Mouse (Mus musculus) stomach, adult 2 months (tissue): ENCODE data around the gene Pcgf2. TPM values are rescaled to one million over a fixed set of nuclear protein-coding genes. Genes with fewer than 3 reads are reported as not detected.

ENCODE experiments used
- polyA plus RNA-seq: library from polyadenylated mRNA; depleted of rRNA; stranded (reverse); fragments of >200 nt; gene quantifications from 2 replicates; pipeline ENCODE4 v1.2.3, GENCODE M21; 2012; rRNA removed

The Pcgf2 gene
- polyA plus RNA-seq, result 61.2 and 61.9 TPM in 2 replicates

DNA sequence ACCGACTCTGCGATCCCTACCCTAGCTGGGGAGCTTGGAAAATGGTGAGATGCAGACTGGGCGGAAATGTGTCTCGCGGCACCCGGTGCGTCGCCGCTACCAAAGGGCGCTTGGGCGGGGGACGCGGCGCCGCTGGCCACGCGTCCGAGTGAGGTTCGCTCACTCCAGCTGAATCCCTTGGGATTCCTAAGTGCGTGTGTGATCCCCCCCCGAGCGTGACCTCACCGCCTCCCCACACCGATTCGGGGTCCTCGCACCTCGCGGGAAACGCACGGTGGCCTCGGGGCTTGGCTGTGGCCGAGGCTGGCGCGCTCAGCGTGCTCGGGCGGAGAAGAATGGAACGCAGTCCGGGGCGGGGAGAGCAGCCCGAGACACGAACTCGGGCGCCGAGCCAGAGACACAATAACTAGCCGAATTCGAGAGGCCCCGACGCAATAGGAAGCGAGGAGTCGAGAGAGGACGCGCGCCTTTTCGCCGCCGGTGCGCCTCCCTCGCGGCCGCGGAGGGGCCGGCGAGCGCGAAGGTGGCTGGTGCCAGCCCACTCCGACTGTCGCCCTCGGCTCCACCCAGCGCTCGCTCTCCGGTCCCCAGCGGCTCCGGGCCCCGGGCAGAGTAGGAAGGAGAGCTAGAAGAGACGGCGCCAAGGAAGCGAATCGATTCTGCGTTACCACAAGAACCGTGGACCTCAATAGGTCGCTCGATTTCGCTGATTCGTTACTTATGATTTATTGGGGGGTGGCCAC lies at the start of gene Pcgf2:
Pcgf2 (minus strand) TSS at position 495 of the 743 bp plus-strand sequence.

DNA sequence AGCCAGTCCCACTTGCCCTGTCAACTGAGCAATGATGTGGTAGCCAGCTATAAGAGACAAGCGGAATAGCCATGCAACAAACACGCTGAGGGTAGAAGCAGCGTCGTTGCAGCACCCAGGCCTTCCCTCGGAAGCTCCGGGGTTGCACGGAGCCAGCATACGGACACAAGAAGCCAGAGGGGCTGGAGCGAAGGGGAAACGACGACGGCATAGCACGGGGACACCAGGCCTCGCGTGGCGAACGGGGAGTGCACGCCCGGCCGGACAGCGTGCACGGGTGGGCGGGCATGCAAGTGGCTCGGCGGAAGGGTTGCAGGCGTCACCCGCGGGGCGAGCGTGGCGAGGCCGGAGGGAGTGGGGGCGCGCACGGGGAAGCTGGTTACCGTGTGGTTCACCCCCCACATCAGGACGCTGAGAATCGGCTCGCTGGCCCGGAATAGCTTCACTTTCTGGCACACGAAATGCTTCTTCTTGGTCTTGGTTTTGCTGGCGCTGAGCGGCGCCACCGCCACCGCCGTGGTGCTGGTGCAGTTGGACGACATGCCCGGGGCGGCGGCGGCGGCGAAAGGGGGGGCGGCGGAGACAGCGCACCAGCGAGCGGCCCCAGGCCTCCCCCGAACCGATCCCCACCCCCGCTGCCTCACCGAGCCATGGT lies 43.9 kb upstream of the Pcgf2 start, which contains the start of gene Pip4k2b:
Pip4k2b (minus strand) TSS at position 642 of the 655 bp plus-strand sequence.

DNA sequence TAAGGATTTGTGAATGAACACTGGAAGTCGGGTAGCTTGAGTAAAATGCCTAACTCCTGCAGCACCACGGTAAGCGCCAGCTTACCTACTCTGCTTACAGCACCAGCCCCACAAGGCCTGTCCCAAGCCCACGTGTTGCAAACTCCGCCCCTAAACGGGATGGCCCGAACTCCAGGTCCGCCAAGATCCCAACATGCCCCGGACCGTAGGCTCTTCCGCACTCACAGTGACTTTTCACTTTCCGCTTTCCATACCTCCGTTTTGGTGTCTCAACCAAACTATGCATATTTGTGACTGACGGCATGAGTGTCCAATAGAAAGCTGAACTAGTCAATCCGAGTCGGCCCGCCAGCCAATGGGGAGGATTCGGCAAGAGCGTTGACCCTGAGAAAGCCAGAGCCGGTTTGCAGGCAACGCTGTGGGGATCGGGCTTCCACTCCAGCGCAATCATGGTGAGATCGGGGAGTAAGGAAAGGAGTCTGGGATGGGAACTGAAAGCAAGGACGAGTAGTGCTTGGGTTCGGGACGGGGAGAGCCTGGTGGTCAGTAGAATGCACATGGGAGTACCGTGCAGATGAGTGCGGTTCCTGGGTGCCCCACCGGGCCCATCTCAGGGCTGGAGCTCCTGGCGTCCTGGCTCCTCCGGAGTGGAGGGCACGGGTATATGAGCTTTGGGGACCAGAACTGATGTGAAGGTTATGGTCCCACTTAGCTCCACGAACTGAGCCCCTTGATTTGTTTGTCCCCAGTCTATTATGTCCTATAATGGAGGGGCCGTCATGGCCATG lies 2.9 kb upstream of the Pcgf2 start, which contains the start of gene Psmb3:
Psmb3 (plus strand) TSS at position 361 of the 788 bp plus-strand sequence.

DNA sequence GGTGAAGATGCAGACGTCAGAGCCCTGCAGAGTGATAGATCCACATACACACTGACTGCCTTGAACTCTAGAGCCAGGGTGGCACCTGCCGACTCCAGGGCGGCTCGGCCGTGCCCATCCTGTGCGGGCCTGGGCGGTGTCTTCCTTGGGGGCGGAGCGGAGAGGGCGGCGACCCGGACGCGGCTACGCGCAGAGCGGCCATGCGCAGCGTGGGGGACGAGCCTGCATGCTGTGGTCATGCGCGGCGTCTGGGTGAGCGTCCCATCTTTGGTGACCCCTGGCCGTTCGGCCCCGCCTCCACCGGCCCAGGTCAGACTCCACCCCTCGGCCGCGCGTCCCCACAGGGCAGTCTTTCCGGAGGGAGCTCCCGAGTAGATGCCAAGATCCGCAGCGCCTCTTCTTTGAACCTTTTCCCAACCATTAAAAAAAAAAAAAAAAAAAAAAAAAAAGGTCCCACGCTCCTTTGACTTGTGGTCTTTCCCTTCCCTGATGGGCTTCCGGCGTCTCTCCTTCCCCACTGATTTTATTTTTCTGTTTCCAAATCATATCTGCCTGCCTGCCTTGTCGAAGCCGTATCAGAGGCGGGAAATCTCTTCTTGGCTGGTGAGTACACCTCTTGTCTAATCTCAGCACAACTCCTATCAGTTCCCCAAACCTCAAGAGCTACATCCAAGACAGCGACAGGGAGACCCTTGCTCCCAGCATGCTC lies 14.5 kb downstream of the Pcgf2 start, which contains the start of gene Cisd3:
Cisd3 (plus strand) TSS at position 214 of the 709 bp plus-strand sequence.

DNA sequence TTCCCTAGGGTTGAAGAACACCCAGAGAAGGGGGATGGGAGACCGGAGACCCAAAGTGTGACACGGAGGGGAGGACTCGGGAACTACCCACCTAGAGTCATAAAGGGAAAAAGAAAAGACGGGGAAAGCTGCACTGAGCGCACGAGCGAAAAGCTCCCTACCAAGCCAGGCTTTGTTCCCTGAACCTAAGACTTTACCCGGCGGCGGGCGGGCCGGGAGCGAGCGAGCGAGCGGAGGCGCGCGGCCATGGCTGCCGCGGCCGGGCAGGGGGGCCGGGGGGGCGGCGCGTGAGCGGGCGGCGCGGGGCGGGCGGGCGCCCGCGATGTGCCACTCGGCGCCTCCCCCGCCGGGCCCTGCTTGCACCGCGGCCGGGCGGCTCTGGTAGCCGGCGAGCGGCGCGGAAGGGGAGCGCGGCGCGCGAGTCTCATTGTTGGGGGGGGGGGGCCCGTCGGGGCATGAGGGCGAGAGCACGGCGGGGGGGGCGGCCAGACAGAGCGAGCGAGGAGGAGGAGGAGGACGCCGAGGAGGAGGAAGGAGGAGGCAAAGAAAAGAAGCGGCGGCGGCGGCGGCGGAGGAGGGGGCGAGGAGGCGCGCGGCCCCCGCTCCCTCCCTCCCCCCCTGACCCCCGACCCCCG lies 37.3 kb downstream of the Pcgf2 start, which contains the start of gene Mllt6:
Mllt6 (plus strand) TSS at position 522 of the 635 bp plus-strand sequence.

Other genes starting within 250 kb of the Pcgf2 start
- gene 4933428G20Rik, start 200.2 kb downstream of the Pcgf2 start, polyA plus RNA-seq, result not detected in 2 replicates
- 1.3 and 1.5 TPM in 2 replicates for gene Srcin1, start 124.3 kb downstream of the Pcgf2 start, polyA plus RNA-seq
- gene Epop, start 70.8 kb downstream of the Pcgf2 start, polyA plus RNA-seq, result 10.8 and 47.3 TPM in 2 replicates
- gene Mllt6, start 37.1 kb downstream of the Pcgf2 start, polyA plus RNA-seq, result 17.2 and 18.0 TPM in 2 replicates
- gene Cisd3, start 14.7 kb downstream of the Pcgf2 start, polyA plus RNA-seq, result 20.8 and 28.9 TPM in 2 replicates
- 154 and 171 TPM in 2 replicates for gene Psmb3, start 2.9 kb upstream of the Pcgf2 start, polyA plus RNA-seq
- gene Pip4k2b, start 44.2 kb upstream of the Pcgf2 start, polyA plus RNA-seq, result 3.1 and 4.2 TPM in 2 replicates
- 1.8 and 1.9 TPM in 2 replicates for gene Cwc25, start 66.1 kb upstream of the Pcgf2 start, polyA plus RNA-seq
- not detected in 2 replicates for gene 1700001P01Rik, start 75.4 kb upstream of the Pcgf2 start, polyA plus RNA-seq
- 11.0 and 11.8 TPM in 2 replicates for gene Rpl23, start 81.9 kb upstream of the Pcgf2 start, polyA plus RNA-seq
- gene Lasp1, start 98.5 kb upstream of the Pcgf2 start, polyA plus RNA-seq, result 129 and 134 TPM in 2 replicates
- gene B230217C12Rik, start 140.3 kb upstream of the Pcgf2 start, polyA plus RNA-seq, result 0.18 and 0.49 TPM in 2 replicates
- gene Fbxo47, start 183.7 kb upstream of the Pcgf2 start, polyA plus RNA-seq, result 0.14 TPM in 1 of 2 replicates, not detected in the other